Mouse (Mus musculus): Measurements from ENCODE around the gene Proca1. TPM values are rescaled to one million over a fixed set of nuclear protein-coding genes. Genes with fewer than 3 reads are reported as not detected.

The Proca1 gene
- polyA plus RNA-seq, 1 experiment from 2014 or later = 2.3 TPM

DNA sequence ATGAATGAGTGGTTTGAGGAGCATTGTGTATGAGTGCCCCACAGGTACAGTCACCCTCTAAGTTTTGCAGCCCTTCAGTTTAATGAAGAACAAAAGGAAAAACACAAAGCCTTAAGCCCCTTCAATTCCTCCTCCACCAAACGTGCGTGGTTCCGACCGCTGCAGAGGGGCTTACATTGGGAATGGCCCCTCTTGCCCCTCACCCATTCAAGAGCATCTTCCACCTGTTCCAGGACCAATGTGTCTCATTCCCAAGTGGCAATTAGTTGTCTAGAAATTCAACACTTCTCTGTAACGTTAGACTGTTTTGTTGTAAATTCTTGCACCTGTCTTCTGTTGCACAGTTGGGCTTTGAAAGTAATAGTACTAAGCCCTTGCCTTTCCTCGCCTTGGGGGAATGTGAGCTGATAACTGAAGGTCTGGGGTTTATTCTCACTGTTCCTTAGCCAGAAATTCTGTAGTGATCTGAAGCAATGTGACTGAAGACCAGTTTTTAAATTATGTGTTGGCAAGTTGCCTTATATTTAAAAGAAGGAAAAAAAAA is 37.0 kb upstream of the Proca1 start:
- H3K4me1 ChIP-seq (ENCODE audit: control insufficient read depth, insufficient read depth, low read length) = peaks cover 10% of the 10 kb centered on the region; the same call in 1 of the 2 replicates
- no peak for ATAC-seq
- 56% methylated on average over 6 of the region's 6 CpGs for WGBS
- H3K9me3 ChIP-seq (replicated peaks; ENCODE audit: control insufficient read depth, low read length, poor library complexity, severe bottlenecking) = no peaks in the 10 kb centered on the region
- no peak overlapping the region; the same call in 1 of the 2 replicates for H3K27ac ChIP-seq (ENCODE audit: low read length)
- H3K27me3 ChIP-seq (ENCODE audit: control insufficient read depth, insufficient read depth, low read depth, low read length) = no peaks in the 10 kb centered on the region
- no peak overlapping the region for H3K4me2 ChIP-seq (ENCODE audit: low read length)
- no peak overlapping the region for H3K9ac ChIP-seq (ENCODE audit: low read depth, low read length)
- peaks cover 34% of the 10 kb centered on the region for H3K36me3 ChIP-seq (ENCODE audit: control insufficient read depth, insufficient read depth, low read length)
- no peak overlapping the region for H3K4me3 ChIP-seq (ENCODE audit: low read depth, low read length)

DNA sequence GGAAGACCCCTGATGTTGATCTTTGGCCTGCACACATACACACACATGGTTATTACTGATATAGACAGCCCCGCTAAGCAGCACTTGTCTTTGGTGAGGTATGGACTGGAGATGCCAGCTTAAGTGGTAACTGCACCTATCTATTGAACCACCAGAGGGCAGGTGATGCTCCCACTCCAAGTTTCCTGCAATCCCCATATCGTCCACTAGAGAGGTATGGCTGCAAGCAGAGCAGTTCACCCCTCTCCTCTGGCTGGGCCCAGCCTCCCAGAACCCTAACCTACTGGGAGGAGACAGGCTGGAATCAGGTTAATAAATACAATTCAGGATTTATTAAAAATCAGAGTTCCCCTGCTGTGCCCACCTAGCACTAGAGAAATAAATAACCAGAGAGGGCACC is 34.1 kb upstream of the Proca1 start:
- ATAC-seq = peak; percentile 14; the same call in 1 of the 2 replicates
- H3K27me3 ChIP-seq (ENCODE audit: control insufficient read depth, insufficient read depth, low read depth, low read length) = no peaks in the 10 kb centered on the region
- peaks cover 30% of the 10 kb centered on the region for H3K36me3 ChIP-seq (ENCODE audit: control insufficient read depth, insufficient read depth, low read length)
- no peak overlapping the region for H3K4me3 ChIP-seq (ENCODE audit: low read depth, low read length)
- H3K4me2 ChIP-seq (ENCODE audit: low read length) = no peak overlapping the region
- H3K9ac ChIP-seq (ENCODE audit: low read depth, low read length) = no peak overlapping the region
- H3K27ac ChIP-seq (ENCODE audit: low read length) = no peak overlapping the region
- WGBS = 27% methylated on average over 2 of the region's 2 CpGs
- no peaks in the 10 kb centered on the region for H3K9me3 ChIP-seq (replicated peaks; ENCODE audit: control insufficient read depth, low read length, poor library complexity, severe bottlenecking)
- peaks cover 27% of the 10 kb centered on the region for H3K4me1 ChIP-seq (ENCODE audit: control insufficient read depth, insufficient read depth, low read length)

DNA sequence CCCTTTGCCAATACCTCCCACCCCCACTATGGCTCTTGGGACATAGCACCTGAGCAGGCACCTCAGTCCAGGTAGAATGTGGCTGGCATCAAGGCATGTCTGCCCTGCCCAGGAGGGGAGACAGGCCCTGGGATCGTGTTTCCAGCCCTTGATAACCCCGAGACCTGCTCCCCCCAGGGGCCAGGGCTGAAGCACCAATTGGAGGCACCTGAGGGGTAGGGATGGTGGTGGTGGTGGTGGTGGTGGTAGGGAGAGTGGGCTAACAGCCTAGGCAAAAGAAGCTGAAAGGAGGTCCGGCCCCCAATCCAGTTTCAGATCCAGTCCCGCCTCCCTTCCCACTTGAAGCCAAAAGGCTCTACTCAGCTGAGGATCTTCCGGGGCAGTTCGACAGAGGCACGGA is 33.6 kb upstream of the Proca1 start:
- H3K27ac ChIP-seq (ENCODE audit: low read length) = no peak overlapping the region
- H3K4me2 ChIP-seq (ENCODE audit: low read length) = no peak overlapping the region
- H3K4me3 ChIP-seq (ENCODE audit: low read depth, low read length) = no peak overlapping the region
- H3K9ac ChIP-seq (ENCODE audit: low read depth, low read length) = no peak overlapping the region
- WGBS = 78% methylated on average over 7 of the region's 7 CpGs
- no peaks in the 10 kb centered on the region for H3K27me3 ChIP-seq (ENCODE audit: control insufficient read depth, insufficient read depth, low read depth, low read length)
- ATAC-seq = no peak
- H3K36me3 ChIP-seq (ENCODE audit: control insufficient read depth, insufficient read depth, low read length) = peaks cover 28% of the 10 kb centered on the region
- peaks cover 25% of the 10 kb centered on the region for H3K4me1 ChIP-seq (ENCODE audit: control insufficient read depth, insufficient read depth, low read length)
- no peaks in the 10 kb centered on the region for H3K9me3 ChIP-seq (replicated peaks; ENCODE audit: control insufficient read depth, low read length, poor library complexity, severe bottlenecking)

GRCm38 (mm10) chr11:78160171-78160570 is 33.0 kb upstream of the Proca1 start:
- 90% methylated on average over 18 of the region's 18 CpGs for WGBS
- no peak overlapping the region for H3K27ac ChIP-seq (ENCODE audit: low read length)
- no peaks in the 10 kb centered on the region for H3K27me3 ChIP-seq (ENCODE audit: control insufficient read depth, insufficient read depth, low read depth, low read length)
- no peaks in the 10 kb centered on the region for H3K9me3 ChIP-seq (replicated peaks; ENCODE audit: control insufficient read depth, low read length, poor library complexity, severe bottlenecking)
- H3K4me1 ChIP-seq (ENCODE audit: control insufficient read depth, insufficient read depth, low read length) = peaks cover 22% of the 10 kb centered on the region
- no peak overlapping the region for H3K9ac ChIP-seq (ENCODE audit: low read depth, low read length)
- H3K4me3 ChIP-seq (ENCODE audit: low read depth, low read length) = no peak overlapping the region
- no peak for ATAC-seq
- H3K36me3 ChIP-seq (ENCODE audit: control insufficient read depth, insufficient read depth, low read length) = peaks cover 24% of the 10 kb centered on the region
- H3K4me2 ChIP-seq (ENCODE audit: low read length) = no peak overlapping the region

- H3K9ac ChIP-seq (ENCODE audit: low read depth, low read length) = no peak overlapping the region
- no peak overlapping the region for H3K4me2 ChIP-seq (ENCODE audit: low read length)
- H3K4me3 ChIP-seq (ENCODE audit: low read depth, low read length) = no peak overlapping the region
- H3K9me3 ChIP-seq (replicated peaks; ENCODE audit: control insufficient read depth, low read length, poor library complexity, severe bottlenecking) = no peaks in the 10 kb centered on the region
- no peak overlapping the region for H3K27ac ChIP-seq (ENCODE audit: low read length)
- H3K4me1 ChIP-seq (ENCODE audit: control insufficient read depth, insufficient read depth, low read length) = peaks cover 23% of the 10 kb centered on the region
- H3K36me3 ChIP-seq (ENCODE audit: control insufficient read depth, insufficient read depth, low read length) = peaks cover 24% of the 10 kb centered on the region
- H3K27me3 ChIP-seq (ENCODE audit: control insufficient read depth, insufficient read depth, low read depth, low read length) = no peaks in the 10 kb centered on the region
- 91% methylated on average over 3 of the region's 3 CpGs for WGBS
- no peak for ATAC-seq
Observed at GRCm38 (mm10) chr11:78160675-78161074, 32.5 kb upstream of the Proca1 start.

DNA sequence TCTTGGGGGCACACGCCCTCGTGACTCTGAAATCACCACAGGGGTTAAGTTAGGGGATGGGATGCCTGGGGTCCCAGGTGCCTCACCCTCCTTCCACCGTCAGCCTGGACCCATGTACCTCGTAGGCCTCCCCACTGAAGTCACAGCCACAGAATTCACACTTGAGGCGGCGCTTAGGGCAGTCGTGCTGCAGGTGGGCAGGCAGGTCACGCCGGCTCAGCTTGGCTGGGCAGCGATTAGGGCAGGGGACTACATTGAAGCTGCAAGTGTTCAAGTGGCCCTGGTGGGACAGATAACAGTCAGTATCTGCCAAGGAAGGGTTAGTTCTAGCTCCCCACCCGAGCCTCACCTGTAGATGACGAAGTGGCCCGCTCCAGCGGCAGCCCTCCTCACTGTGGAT is 32.0 kb upstream of the Proca1 start:
- Histone ChIP-seq H3K4me3 (ENCODE audit: low read depth, low read length) (no peak overlapping the region), H3K9ac (ENCODE audit: low read depth, low read length) (no peak overlapping the region), H3K4me1 (ENCODE audit: control insufficient read depth, insufficient read depth, low read length) (peaks cover 28% of the 10 kb centered on the region), H3K9me3 (replicated peaks; ENCODE audit: control insufficient read depth, low read length, poor library complexity, severe bottlenecking) (no peaks in the 10 kb centered on the region), H3K4me2 (ENCODE audit: low read length) (no peak overlapping the region), H3K27me3 (ENCODE audit: control insufficient read depth, insufficient read depth, low read depth, low read length) (no peaks in the 10 kb centered on the region), H3K27ac (ENCODE audit: low read length) (no peak overlapping the region), H3K36me3 (ENCODE audit: control insufficient read depth, insufficient read depth, low read length) (peaks cover 24% of the 10 kb centered on the region)
- 93% methylated on average over 14 of the region's 14 CpGs for WGBS
- no peak for ATAC-seq

DNA sequence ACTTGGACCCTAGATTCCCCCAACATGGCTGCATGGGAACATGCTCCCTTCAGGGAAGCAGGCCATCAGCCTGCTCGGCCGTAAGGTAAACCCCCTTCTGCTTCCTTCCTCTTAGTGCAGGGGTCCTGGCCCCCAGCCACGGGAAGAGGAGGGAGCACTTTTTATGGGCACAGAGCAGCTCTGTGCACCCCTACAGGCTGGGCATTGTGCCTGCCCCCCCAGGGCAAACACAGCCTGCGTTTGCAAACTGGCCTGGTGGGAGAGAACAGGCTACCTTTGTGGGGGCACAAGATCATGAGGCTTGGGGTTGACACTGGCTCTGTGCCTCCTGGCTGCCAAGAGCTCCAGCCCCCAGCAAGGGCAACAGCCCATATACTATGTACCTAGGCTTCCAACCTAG is 31.2 kb upstream of the Proca1 start:
- Histone ChIP-seq H3K27me3 (ENCODE audit: control insufficient read depth, insufficient read depth, low read depth, low read length) (no peaks in the 10 kb centered on the region), H3K4me3 (ENCODE audit: low read depth, low read length) (no peak overlapping the region), H3K9ac (ENCODE audit: low read depth, low read length) (0 out of 2 replicates have a peak overlapping the region, but pooled peaks have one; percentile 17), H3K4me2 (ENCODE audit: low read length) (peak overlapping the region; percentile 67), H3K4me1 (ENCODE audit: control insufficient read depth, insufficient read depth, low read length) (peaks cover 31% of the 10 kb centered on the region), H3K36me3 (ENCODE audit: control insufficient read depth, insufficient read depth, low read length) (peaks cover 24% of the 10 kb centered on the region), H3K9me3 (replicated peaks; ENCODE audit: control insufficient read depth, low read length, poor library complexity, severe bottlenecking) (no peaks in the 10 kb centered on the region), H3K27ac (ENCODE audit: low read length) (peak overlapping the region; percentile 63)
- 61% methylated on average over 4 of the region's 4 CpGs for WGBS
- ATAC-seq = no peak

DNA sequence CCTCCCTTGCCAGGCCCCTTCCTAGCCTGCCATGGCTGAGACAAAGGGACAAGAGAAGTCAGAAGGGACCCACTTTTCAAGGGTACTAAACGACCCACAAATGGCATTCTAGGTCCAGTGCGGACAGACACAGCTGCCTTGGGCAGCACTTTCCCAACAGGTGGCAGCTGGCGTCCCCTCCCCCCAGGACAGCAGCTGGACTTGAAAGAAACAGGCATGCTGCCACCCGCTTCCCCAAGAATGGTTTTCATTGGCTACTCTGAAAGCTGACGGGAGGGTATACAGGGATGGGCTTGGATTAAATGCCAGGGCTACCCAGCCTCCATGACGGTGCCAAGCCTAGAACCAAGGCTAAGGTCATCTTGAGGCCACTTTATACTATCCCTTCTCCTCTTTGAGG is 30.7 kb upstream of the Proca1 start:
- Histone ChIP-seq H3K27ac (ENCODE audit: low read length) (peak overlapping the region; percentile 63), H3K4me1 (ENCODE audit: control insufficient read depth, insufficient read depth, low read length) (peaks cover 31% of the 10 kb centered on the region), H3K27me3 (ENCODE audit: control insufficient read depth, insufficient read depth, low read depth, low read length) (no peaks in the 10 kb centered on the region), H3K9me3 (replicated peaks; ENCODE audit: control insufficient read depth, low read length, poor library complexity, severe bottlenecking) (no peaks in the 10 kb centered on the region), H3K9ac (ENCODE audit: low read depth, low read length) (peak overlapping the region; percentile 17; the same call in 1 of the 2 replicates), H3K4me2 (ENCODE audit: low read length) (peak overlapping the region; percentile 67), H3K4me3 (ENCODE audit: low read depth, low read length) (peak overlapping the region; percentile 98; the same call in 1 of the 2 replicates), H3K36me3 (ENCODE audit: control insufficient read depth, insufficient read depth, low read length) (peaks cover 24% of the 10 kb centered on the region)
- no peak for ATAC-seq
- 32% methylated on average over 6 of the region's 6 CpGs for WGBS

DNA sequence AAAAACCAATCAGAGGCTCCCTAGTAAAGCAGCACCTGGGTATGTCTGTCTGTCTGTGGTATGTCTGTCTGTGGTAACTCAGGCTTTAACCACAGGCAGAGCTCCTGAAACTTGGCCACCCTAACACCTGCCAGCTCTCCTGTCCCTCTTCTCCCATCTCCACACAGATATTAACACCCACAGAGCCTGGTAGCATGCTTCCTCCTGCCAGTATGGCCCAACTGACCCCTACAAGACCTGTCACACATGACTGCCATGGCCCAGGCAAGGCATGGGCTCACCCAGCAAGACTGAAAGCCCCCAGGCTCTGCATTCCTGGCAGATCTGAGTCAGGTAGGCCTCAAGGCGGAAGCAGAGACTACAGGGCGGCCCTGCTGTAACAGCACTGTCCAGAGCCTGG is 30.1 kb upstream of the Proca1 start:
- peaks cover 31% of the 10 kb centered on the region for H3K4me1 ChIP-seq (ENCODE audit: control insufficient read depth, insufficient read depth, low read length)
- no peaks in the 10 kb centered on the region for H3K9me3 ChIP-seq (replicated peaks; ENCODE audit: control insufficient read depth, low read length, poor library complexity, severe bottlenecking)
- H3K9ac ChIP-seq (ENCODE audit: low read depth, low read length) = peak overlapping the region; percentile 99
- peak overlapping the region; percentile 98 for H3K4me3 ChIP-seq (ENCODE audit: low read depth, low read length)
- WGBS = 76% methylated on average over 2 of the region's 2 CpGs
- H3K27ac ChIP-seq (ENCODE audit: low read length) = peak overlapping the region; percentile 96
- H3K27me3 ChIP-seq (ENCODE audit: control insufficient read depth, insufficient read depth, low read depth, low read length) = no peaks in the 10 kb centered on the region
- peaks cover 23% of the 10 kb centered on the region for H3K36me3 ChIP-seq (ENCODE audit: control insufficient read depth, insufficient read depth, low read length)
- peak overlapping the region; percentile 67 for H3K4me2 ChIP-seq (ENCODE audit: low read length)
- no peak for ATAC-seq
